Mouse (Mus musculus) liver, embryonic 13.5 days (tissue): Measurements from ENCODE around the gene Vmn1r107. TPM values are rescaled to one million over a fixed set of nuclear protein-coding genes. Genes with fewer than 3 reads are reported as not detected.
"Not testable (repeated sequence)": the region's sequence is repeated elsewhere in the genome, so short reads cannot be mapped to it uniquely, and the experiment has no call there.

Source experiments
- ATAC-seq: fragments of 200-750 bp; cut with Nextera tagmentation; 2 replicates; pipeline ENCODE4 v1.8.0; 2017; ENCODE audit warnings: low read depth, mild to moderate bottlenecking, moderate number of reproducible peaks, moderate library complexity
- DNase-seq: peaks from one replicate; pipeline ENCODE4 v3.0.0; 2022
- H3K27ac ChIP-seq: fragments of 300-500 bp; sonication (generic); 2 replicates; pipeline ENCODE4 v1.5.1; 2015; ENCODE audit warnings: moderate library complexity, mild to moderate bottlenecking, inconsistent platforms
- H3K27me3 ChIP-seq: fragments of 300-500 bp; sonication (generic); 2 replicates; pipeline ENCODE4 v1.6.1; 2015; ENCODE audit warnings: mild to moderate bottlenecking, inconsistent platforms
- H3K36me3 ChIP-seq: fragments of 300-500 bp; sonication (generic); 2 replicates; pipeline ENCODE4 v1.6.1; 2015; ENCODE audit warnings: mild to moderate bottlenecking, inconsistent platforms
- H3K4me1 ChIP-seq: fragments of 300-500 bp; sonication (generic); replicated peaks from 2 replicates; pipeline ENCODE4 v1.6.1; 2015; ENCODE audit warnings: inconsistent platforms
- H3K4me2 ChIP-seq: fragments of 300-500 bp; sonication (generic); 2 replicates; pipeline ENCODE4 v1.6.1; 2015; ENCODE audit warnings: inconsistent platforms, mild to moderate bottlenecking, moderate library complexity
- H3K4me3 ChIP-seq: fragments of 300-500 bp; sonication (generic); replicated peaks from 2 replicates; pipeline ENCODE4 v1.5.1; 2015; ENCODE audit warnings: mild to moderate bottlenecking, inconsistent platforms
- H3K9ac ChIP-seq: fragments of 300-500 bp; sonication (generic); 2 replicates; pipeline ENCODE4 v1.6.1; 2015; ENCODE audit warnings: mild to moderate bottlenecking, inconsistent platforms
- H3K9me3 ChIP-seq: fragments of 300-500 bp; sonication (generic); replicated peaks from 2 replicates; pipeline ENCODE4 v1.6.1; 2016; ENCODE audit warnings: inconsistent platforms
- WGBS: fragments of 180-500 bp; shearing (Covaris S2); methylation state at CpG from one replicate; pipeline ENCODE4 v1.1.7; 2015; ENCODE audit not compliant: insufficient replicate concordance; 5-methylcytosine and 5-hydroxymethylcytosine counted together
- polyA plus RNA-seq: library from polyadenylated mRNA; unstranded; fragments of >200 nt; fragmentation: Nextera tagmentation; extraction: Ambion mirVana; gene quantifications from 2 replicates; pipeline ENCODE4 v1.2.1, GENCODE M21; 2015

Vmn1r107 gene
- not detected in 2 replicates for polyA plus RNA-seq

- not testable (repeated sequence) for DNase-seq, H3K9me3 ChIP-seq, H3K27me3 ChIP-seq, H3K4me1 ChIP-seq, H3K36me3 ChIP-seq, H3K27ac ChIP-seq, H3K4me3 ChIP-seq, H3K4me2 ChIP-seq, H3K9ac ChIP-seq, ATAC-seq
- WGBS = no CpG with 5 or more reads among the region's 3 CpGs
Measured at GRCm38 (mm10) chr7:20668618-20669017, at the start of gene Vmn1r107. Gene Vmn1r107, plus strand, starts transcription at chr7:20668918.

- not testable (repeated sequence) for H3K9ac ChIP-seq, H3K4me2 ChIP-seq, H3K27me3 ChIP-seq, DNase-seq, H3K4me1 ChIP-seq, H3K9me3 ChIP-seq, ATAC-seq, H3K4me3 ChIP-seq, H3K27ac ChIP-seq, H3K36me3 ChIP-seq
- no CpG with 5 or more reads among the region's 2 CpGs for WGBS
Measured at GRCm38 (mm10) chr7:20703116-20703515, 34.4 kb downstream of the Vmn1r107 start, which contains the start of gene Vmn1r111. Gene Vmn1r111, minus strand, starts transcription at chr7:20703216.

Other genes with a start within 250 kb of the Vmn1r107 start
- gene Vmn1r101, start 226.3 kb upstream of the Vmn1r107 start, polyA plus RNA-seq = not detected in 2 replicates
- gene Gm10670, start 194.0 kb upstream of the Vmn1r107 start, polyA plus RNA-seq = not detected in 2 replicates
- gene Vmn1r103, start 158.4 kb upstream of the Vmn1r107 start, polyA plus RNA-seq = not detected in 2 replicates
- gene Vmn1r104, start 135.1 kb upstream of the Vmn1r107 start, polyA plus RNA-seq = not detected in 2 replicates
- gene Gm5726, start 123.2 kb upstream of the Vmn1r107 start, polyA plus RNA-seq = not detected in 2 replicates
- not detected in 2 replicates for gene Gm4141, start 92.7 kb upstream of the Vmn1r107 start, polyA plus RNA-seq
- not detected in 2 replicates for gene Gm4513, start 69.9 kb upstream of the Vmn1r107 start, polyA plus RNA-seq
- gene Vmn1r111, start 34.3 kb downstream of the Vmn1r107 start, polyA plus RNA-seq = not detected in 2 replicates
- not detected in 2 replicates for gene Gm10668, start 61.7 kb downstream of the Vmn1r107 start, polyA plus RNA-seq
- gene Vmn1r112, start 102.3 kb downstream of the Vmn1r107 start, polyA plus RNA-seq = not detected in 2 replicates
- not detected in 2 replicates for gene Vmn1r113, start 118.4 kb downstream of the Vmn1r107 start, polyA plus RNA-seq
- gene Vmn1r114, start 143.3 kb downstream of the Vmn1r107 start, polyA plus RNA-seq = not detected in 2 replicates
- not detected in 2 replicates for gene Vmn1r115, start 176.1 kb downstream of the Vmn1r107 start, polyA plus RNA-seq
- gene Vmn1r116, start 203.3 kb downstream of the Vmn1r107 start, polyA plus RNA-seq = not detected in 2 replicates
- gene Vmn1r117, start 215.2 kb downstream of the Vmn1r107 start, polyA plus RNA-seq = not detected in 2 replicates
- gene Vmn1r118, start 243.4 kb downstream of the Vmn1r107 start, polyA plus RNA-seq = not detected in 2 replicates